Mouse (Mus musculus): ENCODE measurements at regions not wholly inside any gene's neighbourhood (a gene's known extent, or its start where the extent isn't known, plus 50 kb on each side); places are given as distances from the start of the nearest gene placed in this dataset.

DNA sequence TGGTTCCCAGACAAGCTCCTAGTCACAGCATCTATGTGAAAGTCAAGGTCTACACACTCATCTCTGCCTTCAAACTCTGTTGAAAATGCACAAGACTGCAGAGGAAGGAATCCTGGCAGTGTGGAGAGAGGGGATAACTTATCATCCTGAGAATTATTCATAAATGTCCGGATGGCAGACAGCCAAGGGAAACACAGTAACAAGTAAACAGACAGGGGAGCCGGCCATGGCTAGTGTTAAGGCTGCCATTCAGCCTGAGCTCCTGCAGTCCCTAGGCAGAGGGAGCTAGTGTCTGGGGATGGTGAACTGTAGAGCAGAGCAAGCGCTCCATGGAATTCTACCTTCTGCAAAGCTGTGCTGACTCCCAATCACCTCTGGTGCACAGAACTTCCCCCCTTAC, 100.3 kb upstream of the Dazl start:
- TF ChIP-seq CTCF (IDR thresholded peaks at IDR 0.05; ENCODE audit: low read depth) (no peak), EP300 (IDR thresholded peaks at IDR 0.05; ENCODE audit: low read depth) (no peak)

All from liver, postnatal 0 days (tissue).